Mouse (Mus musculus) spleen, adult 2 months (tissue): ENCODE data around the gene Nos1ap.

ENCODE experiments used
- CTCF ChIP-seq: fragments of 200-500 bp; IDR thresholded peaks from 2 replicates; pipeline ENCODE4 v1.5.1; 2011; ENCODE audit warnings: mild to moderate bottlenecking, inconsistent platforms; ENCODE audit not compliant: insufficient read depth, insufficient read length, insufficient replicate concordance; ENCODE audit errors: extremely low read depth
- POLR2A ChIP-seq: fragments of 200-500 bp; IDR thresholded peaks from 2 replicates; pipeline ENCODE4 v1.6.1; 2011; ENCODE audit warnings: low read depth, low read length, inconsistent platforms

DNA sequence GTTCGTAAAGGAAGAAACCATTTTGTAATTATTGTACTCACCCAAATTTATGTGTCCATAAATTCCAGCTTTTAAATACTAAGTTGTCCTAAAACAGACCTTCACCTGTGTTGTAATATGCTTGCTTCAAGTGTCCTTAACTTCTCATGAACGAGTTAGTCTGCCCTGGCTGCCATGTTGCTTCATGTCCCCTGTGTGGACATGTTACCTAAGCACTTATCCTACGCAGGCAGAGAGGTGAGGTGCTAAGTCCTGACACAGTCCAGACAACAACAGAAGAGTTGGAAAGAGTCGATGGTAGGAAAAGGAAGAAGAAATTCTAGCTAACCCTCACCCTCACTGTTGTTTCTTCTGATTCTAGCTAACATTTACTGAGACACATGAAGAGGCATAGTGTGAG, 43.4 kb downstream of the Nos1ap start:
- TF ChIP-seq CTCF (no peak), POLR2A (no peak)
